Mouse (Mus musculus) hindbrain, postnatal 0 days (tissue): Measurements from ENCODE around the gene Mtf1. TPM values are rescaled to one million over a fixed set of nuclear protein-coding genes. Genes with fewer than 3 reads are reported as not detected.

Experiments used
- ATAC-seq: fragments of 200-750 bp; cut with Nextera tagmentation; 2 replicates; pipeline ENCODE4 v1.8.0; 2017; ENCODE audit warnings: mild to moderate bottlenecking, moderate TSS enrichment, moderate library complexity
- DNase-seq: peaks from one replicate; pipeline ENCODE4 v3.0.0-alpha.2; 2015; ENCODE audit warnings: low spot score
- H3K27ac ChIP-seq: fragments of 300-500 bp; sonication (generic); 2 replicates; pipeline ENCODE4 v1.5.1; 2014; ENCODE audit warnings: mild to moderate bottlenecking
- H3K27me3 ChIP-seq: fragments of 300-500 bp; sonication (generic); 2 replicates; pipeline ENCODE4 v1.6.1; 2014; ENCODE audit warnings: low read length, mixed read lengths; ENCODE audit not compliant: insufficient read depth
- H3K36me3 ChIP-seq: fragments of 300-500 bp; sonication (generic); 2 replicates; pipeline ENCODE4 v1.6.1; 2014; ENCODE audit warnings: low read length, mixed read lengths; ENCODE audit not compliant: insufficient read depth
- H3K4me1 ChIP-seq: fragments of 300-500 bp; sonication (generic); 2 replicates; pipeline ENCODE4 v1.6.1; 2014; ENCODE audit warnings: antibody characterized with exemption, low read length, mixed read lengths; ENCODE audit not compliant: insufficient read depth
- H3K4me2 ChIP-seq: fragments of 300-500 bp; sonication (generic); 2 replicates; pipeline ENCODE4 v1.6.1; 2014; ENCODE audit warnings: low read depth, mild to moderate bottlenecking, low read length, moderate library complexity, mixed read lengths
- H3K4me3 ChIP-seq: fragments of 300-500 bp; sonication (generic); 2 replicates; pipeline ENCODE4 v1.5.1; 2014; ENCODE audit warnings: low read length
- H3K9ac ChIP-seq: fragments of 300-500 bp; sonication (generic); replicated peaks from 2 replicates; pipeline ENCODE4 v1.6.1; 2014; ENCODE audit warnings: mild to moderate bottlenecking, low read length, moderate library complexity, mixed read lengths
- H3K9me3 ChIP-seq: fragments of 300-500 bp; sonication (generic); 2 replicates; pipeline ENCODE4 v1.6.1; 2016; ENCODE audit warnings: low read length, mixed read lengths
- CTCF ChIP-seq: IDR thresholded peaks from 2 replicates; pipeline ENCODE4 v1.5.1; 2016; ENCODE audit warnings: antibody characterized with exemption, control low read depth, low read depth
- WGBS: fragments of 180-500 bp; shearing (Covaris S2); extraction: QIAGEN DNeasy Blood & Tissue Kit; methylation state at CpG from one replicate; pipeline ENCODE4 v1.1.7; 2014; 5-methylcytosine and 5-hydroxymethylcytosine counted together
- polyA plus RNA-seq: library from polyadenylated mRNA; unstranded; fragments of >200 nt; fragmentation: Nextera tagmentation; extraction: Ambion mirVana; gene quantifications from 2 replicates; pipeline ENCODE4 v1.2.1, GENCODE M21; 2015
- total RNA-seq: library from RNA; depleted of rRNA; stranded (reverse); fragments of >200 nt; gene quantifications from 2 replicates; pipeline ENCODE4 v1.2.3, GENCODE M21; 2014

Gene Mtf1
- total and polyA plus RNA-seq, 2 experiments from 2014 or later, result 7.7 to 24.7 TPM

DNA sequence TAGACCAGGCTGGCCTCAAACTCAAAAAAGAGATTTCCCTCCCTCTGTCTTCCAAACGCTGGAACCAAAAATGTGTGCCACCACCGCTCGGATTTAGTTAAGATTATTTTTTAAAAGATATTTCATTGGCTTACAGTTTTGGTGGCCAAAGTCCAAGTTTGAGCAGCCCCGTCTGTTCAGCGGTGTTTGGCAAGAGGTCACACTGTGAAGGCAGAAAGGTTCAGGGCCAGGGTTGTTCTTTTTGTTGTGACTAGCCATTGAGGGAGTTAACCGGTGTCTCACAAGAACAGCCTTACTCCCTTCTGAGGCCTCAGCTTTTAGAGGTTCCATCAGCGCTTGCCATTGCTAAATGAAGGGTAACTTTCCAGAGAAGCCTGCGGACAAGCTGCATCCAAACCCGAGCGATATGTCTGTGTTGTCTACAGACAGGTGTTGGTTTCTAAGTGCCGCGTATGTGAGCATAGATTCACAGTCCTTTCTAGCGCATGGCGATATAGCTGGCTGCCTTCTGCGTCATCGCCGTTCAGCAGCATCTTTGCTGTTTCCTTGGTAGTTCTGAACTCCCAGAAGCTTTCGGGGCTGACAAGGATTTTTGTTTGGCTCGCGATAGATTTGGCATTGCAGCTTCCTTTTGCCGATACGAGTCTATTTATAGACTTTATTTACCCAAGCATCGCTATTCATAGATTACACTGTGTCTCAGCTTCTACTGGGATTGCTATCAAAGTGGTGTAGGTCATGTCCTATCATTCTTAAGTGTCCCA lies 35.9 kb upstream of the Mtf1 start:
- ATAC-seq (no peak), DNase-seq (no peak)
- H3K9me3 ChIP-seq, result no peaks in the 10 kb centered on the region

DNA sequence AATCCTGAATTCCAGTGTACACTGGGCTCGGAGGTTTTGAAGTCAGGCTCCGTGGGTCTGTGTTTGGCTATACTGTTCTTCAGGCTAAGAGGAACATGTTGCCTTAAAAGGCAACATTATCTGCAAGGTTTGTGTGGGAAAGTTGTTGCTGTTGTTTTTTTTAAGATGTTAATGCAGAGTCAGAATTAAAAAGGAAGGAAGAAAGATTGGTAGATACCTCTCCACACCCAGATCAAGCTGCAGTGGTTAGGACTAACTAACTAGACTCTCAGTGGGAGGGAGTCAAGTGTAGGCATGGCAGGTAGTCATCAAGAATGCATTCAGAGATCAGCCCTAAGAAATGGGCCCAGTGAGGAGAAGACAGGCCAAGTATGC lies 35.4 kb upstream of the Mtf1 start:
- WGBS, result 75% methylated on average over 2 of the region's 2 CpGs
- no peak for ATAC-seq
- Histone ChIP-seq H3K27me3 (no peaks in the 10 kb centered on the region), H3K4me2 (no peak overlapping the region), H3K9ac (no peak overlapping the region), H3K36me3 (no peaks in the 10 kb centered on the region), H3K27ac (no peak overlapping the region), H3K9me3 (no peaks in the 10 kb centered on the region), H3K4me1 (no peaks in the 10 kb centered on the region), H3K4me3 (no peak overlapping the region)
- no peak for DNase-seq
- TF ChIP-seq CTCF, result no peak

More for the DNA sequence above, 35.9 kb upstream of the Mtf1 start:
- no peak overlapping the region for H3K4me3 ChIP-seq
- H3K4me2 ChIP-seq, result no peak overlapping the region
- no peak for TF ChIP-seq CTCF
- no peak overlapping the region for H3K9ac ChIP-seq
- H3K27ac ChIP-seq, result no peak overlapping the region
- H3K4me1 ChIP-seq, result no peaks in the 10 kb centered on the region
- no peaks in the 10 kb centered on the region for H3K27me3 ChIP-seq
- no peaks in the 10 kb centered on the region for H3K36me3 ChIP-seq
- WGBS, result 82% methylated on average over 23 of the region's 23 CpGs

DNA sequence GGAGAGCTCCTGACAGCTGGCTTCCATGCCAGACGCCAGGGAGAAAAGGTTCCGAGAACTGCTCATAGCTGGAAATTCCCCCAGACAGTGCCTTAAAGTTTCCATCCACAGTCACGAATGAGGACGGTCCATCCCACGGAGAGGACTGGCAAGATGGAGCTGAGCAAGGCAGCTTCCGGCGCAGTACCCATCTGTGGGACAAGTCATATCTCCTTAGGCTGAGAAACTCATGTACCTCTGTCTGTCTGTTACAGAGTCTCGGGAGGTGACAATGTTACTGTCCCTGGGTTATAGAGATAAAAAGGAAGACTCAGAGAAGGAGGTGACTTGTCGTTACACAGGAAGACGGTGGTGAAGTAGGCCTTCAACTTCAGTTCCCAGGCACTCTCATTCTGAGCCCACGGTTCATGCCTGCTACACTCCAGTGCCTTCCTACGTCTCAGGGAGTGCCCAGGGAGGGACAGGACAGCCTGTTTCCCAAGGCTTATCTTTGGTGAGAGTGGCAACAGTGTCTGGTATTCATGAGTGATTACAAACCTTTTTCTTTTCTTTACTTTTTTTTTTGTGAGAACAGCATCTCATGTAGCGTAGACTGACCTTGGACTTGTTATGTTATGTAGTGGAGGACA lies 32.8 kb upstream of the Mtf1 start:
- Histone ChIP-seq H3K4me1 (no peaks in the 10 kb centered on the region), H3K36me3 (no peaks in the 10 kb centered on the region), H3K27ac (no peak overlapping the region), H3K9me3 (no peaks in the 10 kb centered on the region), H3K4me3 (no peak overlapping the region), H3K27me3 (no peaks in the 10 kb centered on the region), H3K9ac (no peak overlapping the region), H3K4me2 (no peak overlapping the region)
- no peak for TF ChIP-seq CTCF
- no peak for ATAC-seq
- DNase-seq, result no peak
- WGBS, result 87% methylated on average over 13 of the region's 13 CpGs

DNA sequence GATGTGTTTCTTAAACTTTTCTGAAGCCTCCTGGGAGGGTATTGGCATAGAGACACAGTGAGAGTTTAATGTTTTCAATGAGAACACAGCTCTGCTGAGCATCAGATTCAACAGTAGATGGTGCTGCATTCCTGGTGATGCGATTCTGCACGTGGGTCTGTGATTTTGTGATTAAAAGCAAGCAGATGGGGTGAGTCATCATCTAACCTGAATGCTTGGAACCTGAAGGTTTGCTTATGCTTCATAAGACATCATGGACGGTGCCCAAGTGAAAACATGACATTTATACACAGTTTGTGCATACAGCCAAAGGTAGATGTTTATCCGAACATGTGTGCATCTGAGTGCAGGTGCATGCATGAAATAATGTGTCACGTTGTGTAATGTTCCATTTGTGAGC lies 31.3 kb upstream of the Mtf1 start:
- no peak overlapping the region for H3K27ac ChIP-seq
- 70% methylated on average over 5 of the region's 5 CpGs for WGBS

DNA sequence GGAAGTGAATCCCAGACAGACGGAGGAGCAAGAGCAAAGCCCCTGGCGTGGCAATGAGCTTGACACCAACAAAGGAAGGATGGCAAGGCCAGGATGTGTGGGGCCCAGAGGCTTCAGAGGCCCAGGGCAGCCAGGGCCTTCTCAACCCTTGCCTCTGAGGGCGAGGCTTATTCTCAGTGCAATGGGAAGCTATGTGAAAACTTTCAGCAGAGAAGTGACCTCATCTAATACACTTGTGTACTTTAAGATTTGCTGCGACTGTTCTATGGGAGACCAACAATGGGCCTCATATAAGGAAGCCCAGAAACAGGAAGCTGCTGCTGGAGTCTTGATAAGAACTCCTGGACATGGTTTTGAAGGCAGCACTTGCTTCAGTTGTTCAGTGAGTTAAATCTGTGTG lies 29.8 kb upstream of the Mtf1 start:
- TF ChIP-seq CTCF, result no peak
- H3K36me3 ChIP-seq, result no peaks in the 10 kb centered on the region
- H3K9ac ChIP-seq, result no peak overlapping the region
- no peaks in the 10 kb centered on the region for H3K27me3 ChIP-seq
- WGBS, result 66% methylated on average over 4 of the region's 4 CpGs
- H3K9me3 ChIP-seq, result no peaks in the 10 kb centered on the region
- no peaks in the 10 kb centered on the region for H3K4me1 ChIP-seq
- H3K4me2 ChIP-seq, result no peak overlapping the region
- H3K4me3 ChIP-seq, result no peak overlapping the region
- 0 out of 2 replicates have a peak overlapping the region, but pooled peaks have one; percentile 1 for H3K27ac ChIP-seq
- no peak for DNase-seq
- ATAC-seq, result no peak

More for the DNA sequence above, 31.3 kb upstream of the Mtf1 start:
- no peaks in the 10 kb centered on the region for H3K36me3 ChIP-seq
- H3K4me2 ChIP-seq, result no peak overlapping the region
- TF ChIP-seq CTCF, result peak; percentile 37
- no peak for ATAC-seq
- peak; percentile 15 for DNase-seq
- no peaks in the 10 kb centered on the region for H3K27me3 ChIP-seq
- no peaks in the 10 kb centered on the region for H3K9me3 ChIP-seq
- no peak overlapping the region for H3K4me3 ChIP-seq
- H3K4me1 ChIP-seq, result no peaks in the 10 kb centered on the region
- H3K9ac ChIP-seq, result no peak overlapping the region

DNA sequence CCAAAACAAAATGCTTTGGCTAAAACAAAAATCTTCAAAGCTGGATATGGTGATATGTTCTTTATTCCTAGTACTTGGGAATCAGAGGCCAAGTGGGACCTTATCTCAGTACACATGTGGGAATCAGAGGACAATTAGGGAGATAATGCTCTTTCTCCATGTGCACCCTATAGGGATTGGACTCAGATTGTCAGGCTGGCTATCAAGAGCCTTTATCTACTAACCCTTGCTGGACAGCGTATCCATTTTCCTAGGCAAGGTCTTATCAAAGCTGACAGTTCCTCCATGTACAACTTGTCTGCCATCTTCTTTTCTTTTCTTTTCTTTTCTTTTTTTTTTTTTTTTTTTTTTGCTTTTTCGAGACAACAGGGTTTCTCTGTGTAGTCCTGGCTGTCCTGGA lies 28.5 kb upstream of the Mtf1 start:
- H3K4me1 ChIP-seq, result no peaks in the 10 kb centered on the region
- DNase-seq (no peak), ATAC-seq (no peak)
- WGBS, result 97% methylated on average over 1 of the region's 2 CpGs
- no peaks in the 10 kb centered on the region for H3K27me3 ChIP-seq
- TF ChIP-seq CTCF, result no peak
- H3K9me3 ChIP-seq, result no peaks in the 10 kb centered on the region
- H3K27ac ChIP-seq, result no peak overlapping the region
- H3K4me3 ChIP-seq, result no peak overlapping the region
- no peak overlapping the region for H3K4me2 ChIP-seq
- H3K36me3 ChIP-seq, result peaks cover 6% of the 10 kb centered on the region; the same call in 1 of the 2 replicates
- no peak overlapping the region for H3K9ac ChIP-seq

DNA sequence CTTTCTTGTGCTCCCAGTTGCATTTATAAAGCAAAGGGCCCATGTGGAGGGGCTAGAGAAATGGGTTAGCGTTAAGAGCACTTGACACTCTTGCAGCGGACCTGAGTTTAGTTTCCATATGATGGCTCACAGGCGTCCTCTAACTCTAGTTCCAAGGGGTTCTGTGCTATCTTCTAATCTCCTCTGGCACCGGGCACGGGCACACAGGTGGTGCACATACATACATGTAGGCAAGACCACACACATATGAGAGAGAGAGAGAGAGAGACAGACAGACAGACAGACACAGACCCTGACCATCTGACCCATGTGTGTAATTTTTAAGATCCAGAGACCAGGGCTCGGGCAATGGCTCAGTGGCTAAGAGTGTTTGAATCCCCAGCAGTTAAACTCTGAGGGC lies 27.9 kb upstream of the Mtf1 start:
- Histone ChIP-seq H3K4me3 (no peak overlapping the region), H3K27ac (no peak overlapping the region)
- 95% methylated on average over 6 of the region's 6 CpGs for WGBS

More for the DNA sequence above, 27.9 kb upstream of the Mtf1 start:
- H3K9ac ChIP-seq, result no peak overlapping the region
- H3K27me3 ChIP-seq, result no peaks in the 10 kb centered on the region
- TF ChIP-seq CTCF, result no peak
- no peaks in the 10 kb centered on the region for H3K9me3 ChIP-seq
- no peaks in the 10 kb centered on the region for H3K4me1 ChIP-seq
- no peak for DNase-seq
- no peak for ATAC-seq
- peaks cover 6% of the 10 kb centered on the region; the same call in 1 of the 2 replicates for H3K36me3 ChIP-seq
- H3K4me2 ChIP-seq, result no peak overlapping the region
